Mouse (Mus musculus): ENCODE data around the gene Lrp2.

DNA sequence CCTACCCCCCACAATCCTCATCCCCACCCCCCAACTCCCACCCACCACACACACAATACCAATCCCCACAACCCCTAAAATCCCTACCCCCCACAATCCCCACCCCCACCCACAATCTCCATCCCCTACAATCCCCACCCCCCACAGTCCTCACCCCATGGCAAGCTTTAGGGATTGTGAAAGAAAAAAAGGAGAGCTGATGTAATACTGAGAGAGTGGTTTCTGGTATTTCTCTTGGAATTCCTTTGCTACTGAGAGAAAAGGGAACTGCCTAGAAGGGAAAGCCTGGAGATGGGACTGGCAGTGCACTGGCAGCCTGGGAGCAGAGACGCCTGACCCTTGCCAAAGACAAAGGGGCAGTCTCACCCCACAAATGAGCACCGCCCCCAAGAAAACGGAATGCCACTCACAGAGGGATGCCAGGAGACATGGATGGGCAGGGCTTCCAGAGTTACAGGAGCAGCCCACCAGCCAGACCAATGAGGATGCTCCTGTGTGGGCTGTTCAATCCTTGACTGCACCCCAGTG is 54.3 kb downstream of the Lrp2 start:
- TF ChIP-seq CTCF (IDR thresholded peaks at IDR 0.05; ENCODE audit: borderline replicate concordance, insufficient read depth, low read length) = no peak
- no peak for TF ChIP-seq POLR2A (IDR thresholded peaks at IDR 0.05; ENCODE audit: low read depth, low read length)

Data from embryonic fibroblast, embryonic 13.5 days (primary cell).